Mouse (Mus musculus): ENCODE measurements around the gene Cldn3. TPM values are rescaled to one million over a fixed set of nuclear protein-coding genes. Genes with fewer than 3 reads are reported as not detected.

Gene Cldn3
- total and polyA plus RNA-seq, 3 experiments: not detected

DNA sequence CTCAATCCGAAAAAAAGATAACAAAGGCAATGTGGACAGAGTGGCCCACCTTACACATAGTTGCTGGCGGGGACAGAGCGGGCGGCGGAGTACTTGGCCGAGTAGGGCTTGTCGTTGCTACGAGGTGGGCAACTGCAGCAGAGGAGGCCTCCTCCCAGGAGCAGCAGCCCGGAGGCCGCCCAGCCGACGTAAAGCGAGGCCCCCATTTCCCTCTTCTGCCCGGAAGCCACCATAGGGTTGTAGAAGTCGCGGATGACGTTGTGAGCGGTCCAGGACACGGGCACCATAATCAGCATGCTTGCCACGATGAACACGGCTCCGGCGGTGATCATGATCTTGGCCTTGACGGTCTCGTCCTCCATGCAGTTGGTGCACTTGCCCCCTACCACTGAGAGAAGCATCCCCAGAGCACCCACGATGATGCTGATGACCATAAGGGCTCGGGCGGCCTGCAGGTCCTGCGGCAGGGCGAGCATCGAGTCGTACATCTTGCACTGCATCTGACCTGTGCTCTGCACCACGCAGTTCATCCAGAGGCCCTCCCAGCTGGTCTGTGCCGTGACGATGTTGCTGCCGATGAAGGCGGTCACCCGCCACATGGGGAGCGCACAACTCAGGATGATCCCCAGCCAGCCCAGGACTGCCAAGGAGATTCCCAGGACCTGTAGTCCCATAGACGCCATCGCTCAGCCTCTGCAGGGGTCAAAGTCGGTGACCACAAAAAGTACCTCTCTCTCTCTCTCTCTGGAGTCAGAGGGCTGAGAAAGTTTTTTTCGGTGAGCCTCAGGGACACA is 39.8 kb upstream of the Cldn3 start:
- no peak for DNase-seq (ENCODE audit: extremely low read depth)
- in situ Hi-C loops (cut with MboI; ENCODE audit: low pct_ligation_motif_present, low pct_unique_long_range_greater_than_20kb, low sequenced_read_pairs): no loop called here
- dilution Hi-C loops (cut with MboI; ENCODE audit: extremely low pct_ligation_motif_present, extremely low pct_unique_long_range_greater_than_20kb, low sequenced_read_pairs): no loop called here
- no peak overlapping the region for H3K9ac ChIP-seq (ENCODE audit: insufficient read depth, low read depth)
- no peaks in the 10 kb centered on the region for H3K79me2 ChIP-seq (replicated peaks; ENCODE audit: control insufficient read depth, extremely low read depth, insufficient read depth, poor library complexity, severe bottlenecking)
- H3K27ac ChIP-seq (ENCODE audit: insufficient read depth, low read depth): no peak overlapping the region
- no peak overlapping the region for H3K4me3 ChIP-seq (replicated peaks in 1 of 3; ENCODE audit: low read depth in 2 of 3, low read length in 2 of 3, poor library complexity in 1 of 3)
- H3K4me1 ChIP-seq (ENCODE audit: control insufficient read depth in 1 of 2, insufficient read depth in 2 of 2): peaks cover 16 to 46% of the 10 kb centered on the region in 2 experiments
- TF ChIP-seq MAFK (IDR thresholded peaks at IDR 0.05; ENCODE audit: insufficient replicate concordance, low read length): no peak
- TF ChIP-seq NRF1 (IDR thresholded peaks at IDR 0.05; ENCODE audit: low read depth, low read length): no peak
- H3K9me3 ChIP-seq (replicated peaks; ENCODE audit: low read length): no peaks in the 10 kb centered on the region
- 0 out of 2 replicates have a peak overlapping the region, but pooled peaks have one; percentile 2 for H3K4me2 ChIP-seq (ENCODE audit: insufficient read depth, low read depth, poor library complexity, severe bottlenecking)
- no peaks in the 10 kb centered on the region for H3K36me3 ChIP-seq (replicated peaks in 1 of 2; ENCODE audit: control insufficient read depth in 1 of 2, insufficient read depth in 1 of 2, low read length in 1 of 2)
- peaks cover 5% of the 10 kb centered on the region for H3K27me3 ChIP-seq (replicated peaks)

DNA sequence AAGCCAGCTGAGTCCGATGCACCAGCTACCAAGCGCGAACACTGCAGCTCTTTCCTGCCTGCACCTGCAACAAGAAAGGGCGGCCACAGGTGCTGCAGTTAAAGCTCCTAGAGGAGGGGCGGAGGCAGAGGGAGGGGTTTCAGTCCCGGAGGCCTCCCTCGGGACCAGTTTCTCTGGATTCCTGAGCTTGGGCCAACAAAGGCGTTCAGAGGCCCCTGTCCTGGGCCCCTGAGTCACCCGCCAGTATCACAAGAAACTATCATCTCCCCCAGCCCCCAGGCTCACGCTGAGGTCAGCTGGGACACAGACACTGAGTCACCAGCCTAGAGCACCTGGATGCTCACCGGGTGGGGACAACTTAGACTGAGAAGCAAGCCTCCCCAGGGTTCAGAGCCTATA is 39.2 kb upstream of the Cldn3 start, which contains the start of gene Cldn4:
Gene Cldn4 (minus strand): TSS at position 78 of the 399 bp plus-strand sequence.
- in situ Hi-C loops (cut with MboI; ENCODE audit: low pct_ligation_motif_present, low pct_unique_long_range_greater_than_20kb, low sequenced_read_pairs) (no loop called here), dilution Hi-C loops (cut with MboI; ENCODE audit: extremely low pct_ligation_motif_present, extremely low pct_unique_long_range_greater_than_20kb, low sequenced_read_pairs) (no loop called here)
- Histone ChIP-seq H3K4me2 (ENCODE audit: insufficient read depth, low read depth, poor library complexity, severe bottlenecking) (0 out of 2 replicates have a peak within 1 kb of the TSS, but pooled peaks have one; percentile 2), H3K27me3 (replicated peaks) (peaks cover 5% of the 10 kb centered on the region), H3K4me1 (ENCODE audit: control insufficient read depth in 1 of 2, insufficient read depth in 2 of 2) (peaks cover 22 to 46% of the 10 kb centered on the region in 2 experiments), H3K36me3 (replicated peaks in 1 of 2; ENCODE audit: control insufficient read depth in 1 of 2, insufficient read depth in 1 of 2, low read length in 1 of 2) (no peaks in the 10 kb centered on the region), H3K9me3 (replicated peaks; ENCODE audit: low read length) (no peaks in the 10 kb centered on the region), H3K79me2 (replicated peaks; ENCODE audit: control insufficient read depth, extremely low read depth, insufficient read depth, poor library complexity, severe bottlenecking) (no peaks in the 10 kb centered on the region), H3K4me3 (replicated peaks in 1 of 3; ENCODE audit: low read depth in 2 of 3, low read length in 2 of 3, poor library complexity in 1 of 3) (no peak within 1 kb of the TSS), H3K27ac (ENCODE audit: insufficient read depth, low read depth) (no peak within 1 kb of the TSS), H3K9ac (ENCODE audit: insufficient read depth, low read depth) (no peak within 1 kb of the TSS)
- peak; percentile 64 for DNase-seq (ENCODE audit: extremely low read depth)
- TF ChIP-seq IRF4 (IDR thresholded peaks at IDR 0.05; ENCODE audit: low read depth, low read length) (peak; percentile 67), POLR2A (IDR thresholded peaks at IDR 0.05; ENCODE audit: low read depth, low read length) (no peak), CHD2 (IDR thresholded peaks at IDR 0.05; ENCODE audit: low read length) (peak; percentile 31; the same call in 1 of the 2 replicates), ETS1 (conservative IDR thresholded peaks at IDR 0.05; ENCODE audit: low read depth, low read length) (peak; percentile 73), MXI1 (IDR thresholded peaks at IDR 0.05; ENCODE audit: low read depth, low read length) (0 out of 2 replicates have a peak, but pooled peaks have one; percentile 29), TCF12 (IDR thresholded peaks at IDR 0.05; ENCODE audit: low read depth, low read length) (peak; percentile 57; the same call in 1 of the 2 replicates), RCOR1 (conservative IDR thresholded peaks at IDR 0.05; ENCODE audit: low read depth, low read length) (0 out of 2 replicates have a peak, but pooled peaks have one; percentile 43), MYC (IDR thresholded peaks at IDR 0.05; ENCODE audit: low read depth, low read length) (no peak), BHLHE40 (IDR thresholded peaks at IDR 0.05; ENCODE audit: low read depth, low read length) (peak; percentile 78), HCFC1 (IDR thresholded peaks at IDR 0.05; ENCODE audit: low read depth, low read length) (no peak), EP300 (IDR thresholded peaks at IDR 0.05; ENCODE audit: low read length) (peak; percentile 55; the same call in 1 of the 2 replicates), SIN3A (IDR thresholded peaks at IDR 0.05; ENCODE audit: low read length) (0 out of 2 replicates have a peak, but pooled peaks have one; percentile 21), KAT2A (IDR thresholded peaks at IDR 0.05; ENCODE audit: insufficient replicate concordance, low read length) (no peak), MAFK (IDR thresholded peaks at IDR 0.05; ENCODE audit: insufficient replicate concordance, low read length) (no peak)

Measured in CH12.LX (cell line).